Mouse (Mus musculus) bone marrow, adult 2 months (tissue): ENCODE data around the gene Tbk1. TPM values are rescaled to one million over a fixed set of nuclear protein-coding genes. Genes with fewer than 3 reads are reported as not detected.
A peak's percentile ranks its signal among the peaks of the same experiment; 100 is the strongest.

ENCODE experiments used
- H3K27ac ChIP-seq: fragments of 200-500 bp; 2 replicates; pipeline ENCODE4 v1.5.1; 2012; ENCODE audit warnings: low read depth, mild to moderate bottlenecking, control low read depth, inconsistent platforms, low read length; ENCODE audit not compliant: control insufficient read depth, poor library complexity, insufficient read depth
- H3K4me1 ChIP-seq: fragments of 200-500 bp; 2 replicates; pipeline ENCODE4 v1.6.1; 2011; ENCODE audit warnings: low read length; ENCODE audit not compliant: control insufficient read depth, insufficient read depth
- H3K4me3 ChIP-seq: fragments of 200-500 bp; replicated peaks from 2 replicates; pipeline ENCODE3; 2011; ENCODE audit warnings: mild to moderate bottlenecking, low read depth, low read length, control low read depth; ENCODE audit not compliant: control insufficient read depth
- CTCF ChIP-seq: fragments of 200-500 bp; IDR thresholded peaks from 2 replicates; pipeline ENCODE4 v1.5.1; 2011; ENCODE audit warnings: low read length, control low read depth; ENCODE audit not compliant: control insufficient read depth, insufficient read depth
- POLR2A ChIP-seq: fragments of 200-500 bp; IDR thresholded peaks from 2 replicates; pipeline ENCODE4 v1.6.1; 2011; ENCODE audit warnings: low read depth, mild to moderate bottlenecking, control low read depth, low read length, borderline replicate concordance; ENCODE audit not compliant: control insufficient read depth
- WGBS: fragments of 180-500 bp; shearing (Covaris S2); methylation state at CpG from one replicate; pipeline ENCODE4 v1.1.7; 2018; 5-methylcytosine and 5-hydroxymethylcytosine counted together
- polyA plus RNA-seq: library from polyadenylated mRNA; stranded (reverse); fragments of >200 nt; gene quantifications from 2 replicates; pipeline ENCODE4 v1.2.4, GENCODE M21; 2011; ENCODE audit warnings: low replicate concordance; ENCODE audit not compliant: missing spikeins, insufficient read depth, insufficient read length

Gene Tbk1
- polyA plus RNA-seq, 1 experiment = 31.3 TPM

DNA sequence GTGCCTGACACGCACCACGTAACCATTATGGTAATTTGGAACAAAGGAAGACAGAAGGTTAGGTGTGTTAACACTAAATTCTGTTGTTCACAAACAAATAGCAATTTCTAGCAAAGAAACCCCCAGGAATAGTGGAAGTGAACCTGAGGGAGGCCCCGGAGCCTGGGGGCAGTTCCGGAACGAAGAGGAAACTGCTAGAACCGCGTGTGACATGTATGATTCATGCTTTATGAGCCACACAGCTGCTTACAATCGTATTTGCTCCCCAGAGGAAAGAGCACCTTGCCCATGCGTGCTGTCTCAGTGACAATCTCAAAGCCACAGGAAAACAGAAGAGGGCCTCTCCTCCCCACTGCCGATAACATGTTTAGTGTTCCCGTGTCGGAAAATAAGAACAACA lies 3.6 kb downstream of the Tbk1 start:
- WGBS = 37% methylated on average over 12 of the region's 12 CpGs
- TF ChIP-seq CTCF = no peak
- no peak for TF ChIP-seq POLR2A
- H3K4me1 ChIP-seq = peaks cover 3% of the 10 kb centered on the region; the same call in 1 of the 2 replicates
- H3K4me3 ChIP-seq = no peak overlapping the region
- H3K27ac ChIP-seq = no peak overlapping the region

- Histone ChIP-seq H3K27ac (no peak overlapping the region), H3K4me1 (peaks cover 3% of the 10 kb centered on the region; the same call in 1 of the 2 replicates), H3K4me3 (no peak overlapping the region)
- 76% methylated on average over 8 of the region's 8 CpGs for WGBS
- TF ChIP-seq POLR2A (no peak), CTCF (no peak)
These were observed 4.3 kb downstream of the Tbk1 start for GRCm38 (mm10) chr10:121582287-121582686.

DNA sequence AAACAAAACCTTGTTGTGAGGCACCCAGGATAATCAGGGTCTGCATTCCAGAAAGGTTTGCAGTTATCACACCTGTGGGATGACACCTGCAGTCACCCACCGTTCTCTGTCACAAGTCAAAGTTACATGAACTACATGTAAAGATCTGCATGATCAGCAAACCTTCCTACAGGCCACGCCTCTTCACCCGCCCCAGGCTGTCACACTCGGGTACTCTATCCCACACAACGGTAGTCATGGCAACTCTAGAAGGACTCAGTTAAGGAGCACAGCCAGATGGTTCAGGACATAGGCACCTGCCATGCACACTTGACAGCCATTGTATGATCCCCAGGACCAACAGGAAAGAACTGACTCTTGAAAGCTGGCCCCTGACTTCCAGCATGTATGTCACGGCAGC lies 5.2 kb downstream of the Tbk1 start:
- TF ChIP-seq CTCF = no peak
- TF ChIP-seq POLR2A = no peak
- Histone ChIP-seq H3K4me3 (no peak overlapping the region), H3K27ac (no peak overlapping the region), H3K4me1 (peaks cover 3% of the 10 kb centered on the region; the same call in 1 of the 2 replicates)
- WGBS = 84% methylated on average over 6 of the region's 6 CpGs

GRCm38 (mm10) chr10:121580381-121580780 lies 6.2 kb downstream of the Tbk1 start:
- H3K4me3 ChIP-seq = no peak overlapping the region
- WGBS = 89% methylated on average over 5 of the region's 5 CpGs
- TF ChIP-seq POLR2A (no peak), CTCF (no peak)
- H3K4me1 ChIP-seq = peaks cover 3% of the 10 kb centered on the region; the same call in 1 of the 2 replicates
- H3K27ac ChIP-seq = no peak overlapping the region

- Histone ChIP-seq H3K4me3 (no peak overlapping the region), H3K27ac (no peak overlapping the region), H3K4me1 (no peaks in the 10 kb centered on the region)
- 89% methylated on average over 9 of the region's 9 CpGs for WGBS
- TF ChIP-seq POLR2A = no peak
These were observed 10.2 kb downstream of the Tbk1 start for GRCm38 (mm10) chr10:121576372-121576771.

DNA sequence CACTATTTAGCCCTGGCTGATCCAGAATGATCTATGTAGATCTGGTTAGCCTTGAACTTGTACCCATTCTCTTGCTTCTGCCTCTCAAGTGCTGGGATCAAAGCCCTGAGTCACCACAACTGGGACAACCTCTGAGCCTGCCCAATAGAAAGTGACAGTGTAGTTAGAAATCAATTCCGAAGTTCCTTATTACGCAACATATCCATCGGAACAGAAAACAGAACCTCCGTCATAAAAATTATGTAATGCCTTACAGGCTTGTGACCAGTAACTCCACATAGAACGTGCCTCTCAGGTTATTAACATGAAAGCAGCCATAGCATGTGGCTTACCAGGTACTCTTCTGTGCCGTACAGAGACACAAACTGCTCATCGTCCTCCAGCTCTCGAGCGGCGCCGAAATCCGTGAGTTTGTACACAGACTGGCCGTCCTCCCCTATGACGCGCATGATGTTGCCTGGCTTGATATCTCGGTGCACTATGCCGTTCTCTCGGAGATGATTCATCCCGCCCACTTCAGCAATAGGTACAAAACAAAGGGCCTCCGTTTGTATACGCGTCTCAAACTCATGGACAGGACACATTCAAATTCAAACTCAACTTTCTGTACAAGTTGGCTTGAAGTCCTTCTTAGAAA lies 15.0 kb downstream of the Tbk1 start:
- 86% methylated on average over 22 of the region's 22 CpGs for WGBS
- no peak for TF ChIP-seq POLR2A
- TF ChIP-seq CTCF = no peak
- H3K27ac ChIP-seq = no peak overlapping the region

GRCm38 (mm10) chr10:121571031-121571430 lies 15.6 kb downstream of the Tbk1 start:
- 92% methylated on average over 3 of the region's 3 CpGs for WGBS
- no peak for TF ChIP-seq CTCF
- TF ChIP-seq POLR2A = no peak
- Histone ChIP-seq H3K4me1 (peaks cover 3% of the 10 kb centered on the region; the same call in 1 of the 2 replicates), H3K27ac (no peak overlapping the region), H3K4me3 (no peak overlapping the region)

More for the DNA sequence above, 15.0 kb downstream of the Tbk1 start:
- peaks cover 3% of the 10 kb centered on the region; the same call in 1 of the 2 replicates for H3K4me1 ChIP-seq
- H3K4me3 ChIP-seq = no peak overlapping the region

DNA sequence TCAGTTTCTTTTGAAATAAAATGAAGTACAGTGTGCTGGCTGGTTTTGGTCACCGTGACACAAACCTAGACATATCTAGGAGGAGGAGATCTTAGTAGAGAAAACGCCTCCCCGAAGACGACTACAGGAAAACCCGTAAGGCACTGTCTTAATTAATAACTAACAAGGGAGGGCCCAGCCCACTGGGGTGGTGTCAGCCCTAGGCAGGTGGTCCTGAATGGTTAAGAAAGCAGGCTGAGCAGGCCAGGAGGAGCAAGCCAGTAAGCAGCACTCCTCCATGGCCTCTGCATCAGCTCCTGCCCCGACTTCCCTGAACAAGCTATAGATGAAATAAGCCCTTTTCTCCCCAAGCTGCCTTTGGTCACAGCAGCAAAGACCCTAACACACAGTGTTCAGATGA lies 16.8 kb downstream of the Tbk1 start:
- 91% methylated on average over 6 of the region's 6 CpGs for WGBS
- Histone ChIP-seq H3K27ac (peak overlapping the region; percentile 72), H3K4me1 (peaks cover 3% of the 10 kb centered on the region; the same call in 1 of the 2 replicates), H3K4me3 (no peak overlapping the region)
- TF ChIP-seq POLR2A (no peak), CTCF (no peak)
